Mouse (Mus musculus) adrenal gland, adult 18-20 months (tissue): ENCODE results near the gene 2210011C24Rik. TPM values are rescaled to one million over a fixed set of nuclear protein-coding genes. Genes with fewer than 3 reads are reported as not detected.

Experiments
- DNase-seq, 2 experiments: peaks; one replicate each; pipeline ENCODE4 v3.0.0; 2021 to 2022; ENCODE audit warnings: low spot score in 2 of 2
- microRNA-seq, 2 experiments: library from miRNA; unstranded; fragments of <30 nt; microRNA quantifications; one replicate each; pipeline ENCODE4 v1.2.0; 2021; ENCODE audit warnings: borderline number of aligned reads in 2 of 2
- total RNA-seq, 2 experiments: library from RNA; stranded (reverse); gene quantifications; 1 replicate in 1 of 2; 2 replicates in 1 of 2; pipeline ENCODE4 v1.2.3; 2021

The 2210011C24Rik gene
- total RNA-seq, 2 experiments from 2014 or later: not detected

- DNase-seq: no peak
These were observed 44.3 kb downstream of the 2210011C24Rik start for GRCm38 (mm10) chr8:83967701-83968100.

DNA sequence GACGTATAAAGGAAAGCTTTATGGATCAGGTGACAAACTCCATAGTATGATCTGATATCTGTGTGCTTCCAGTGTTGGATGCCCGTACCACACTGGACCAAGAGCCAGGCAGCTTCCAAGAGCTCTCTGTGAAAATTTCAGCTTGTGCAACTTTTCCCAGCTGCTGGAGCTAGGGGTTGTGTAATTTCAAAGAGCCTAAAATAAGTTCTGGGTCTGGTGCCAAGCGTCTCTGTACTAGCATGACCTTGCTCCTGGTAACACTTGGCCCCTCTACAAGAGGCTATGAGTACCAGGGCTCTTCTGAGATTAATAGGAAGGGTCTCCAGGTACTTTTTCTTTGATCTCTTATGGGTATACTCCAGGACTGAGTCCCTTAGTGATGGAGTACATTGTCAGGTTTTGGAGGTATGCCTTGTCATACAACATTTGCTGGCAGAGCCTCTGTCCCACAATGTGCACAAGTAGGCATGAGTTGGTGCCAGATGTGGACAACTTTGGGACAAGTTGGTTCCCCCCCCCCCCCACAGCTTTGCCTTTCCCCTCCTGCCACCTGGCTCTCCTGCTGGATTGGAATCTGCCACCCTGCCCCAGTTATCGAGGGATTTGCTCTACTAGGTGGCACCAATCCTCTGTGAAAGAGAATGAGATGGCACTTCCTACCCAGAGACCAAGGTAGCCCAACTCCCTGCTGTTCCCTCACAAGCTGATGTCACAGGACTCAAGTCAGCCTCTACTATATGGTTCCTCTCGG is 47.8 kb downstream of the 2210011C24Rik start:
- DNase-seq: no peak

Small RNAs within 50 kb of the gene (microRNA-seq; reads per million reads assigned to microRNA genes)
- gene Mir1199: 0.95 to 1.2 reads per million in 2 experiments
- gene Mir8111: 4.3 to 13.5 reads per million in 2 experiments

Other genes starting within 250 kb of the 2210011C24Rik start
- 10 to 100 TPM; 39.6 to 76.0 TPM for gene Adgrl1, start 112.1 kb downstream of the 2210011C24Rik start, total RNA-seq
- 1 to 10 TPM; 1.2 to 1.7 TPM for gene Gm10644, start 57.0 kb downstream of the 2210011C24Rik start, total RNA-seq
- gene Asf1b, start 56.7 kb downstream of the 2210011C24Rik start, total RNA-seq: 1 to 10 TPM; 1.7 to 2.8 TPM
- gene Prkaca, start 39.2 kb downstream of the 2210011C24Rik start, total RNA-seq: 100 to 1,000 TPM; 279 to 302 TPM
- 10 to 100 TPM; 28.2 to 30.3 TPM for gene Samd1, start 14.5 kb downstream of the 2210011C24Rik start, total RNA-seq
- gene 1700067K01Rik, start 10.7 kb downstream of the 2210011C24Rik start, total RNA-seq: under 1 TPM; 0.54 to 0.96 TPM
- under 1 TPM; 0.33 to 0.38 TPM for gene Palm3, start 9.3 kb upstream of the 2210011C24Rik start, total RNA-seq
- gene Il27ra, start 30.4 kb upstream of the 2210011C24Rik start, total RNA-seq: 1 to 10 TPM; 1.7 to 1.9 TPM
- gene Rln3, start 32.8 kb upstream of the 2210011C24Rik start, total RNA-seq: not detected
- gene Gm10643, start 53.0 kb upstream of the 2210011C24Rik start, total RNA-seq: 1 to 10 TPM; 2.5 to 2.6 TPM
- gene Rfx1, start 54.7 kb upstream of the 2210011C24Rik start, total RNA-seq: 10 to 100 TPM; 17.1 to 20.3 TPM
- gene Dcaf15, start 92.6 kb upstream of the 2210011C24Rik start, total RNA-seq: 10 to 100 TPM; 13.2 to 16.1 TPM
- gene Podnl1, start 113.8 kb upstream of the 2210011C24Rik start, total RNA-seq: under 1 TPM; 0.33 to 0.35 TPM
- 10 to 100 TPM; 26.5 to 30.5 TPM for gene Cc2d1a, start 135.8 kb upstream of the 2210011C24Rik start, total RNA-seq
- gene 4930432K21Rik, start 135.9 kb upstream of the 2210011C24Rik start, total RNA-seq: under 1 TPM in 1 of 2 experiments, not detected in 1; 0.38 TPM
- gene Nanos3, start 173.0 kb upstream of the 2210011C24Rik start, total RNA-seq: under 1 TPM in 1 of 2 experiments, not detected in 1; 0.61 TPM
- 10 to 100 TPM; 36.4 to 56.0 TPM for gene Zswim4, start 224.9 kb upstream of the 2210011C24Rik start, total RNA-seq
- gene D8Ertd738e, start 237.5 kb upstream of the 2210011C24Rik start, total RNA-seq: 100 to 1,000 TPM; 292 to 304 TPM
- gene Mri1, start 245.2 kb upstream of the 2210011C24Rik start, total RNA-seq: 10 to 100 TPM; 26.2 to 33.4 TPM